Mouse (Mus musculus) heart, embryonic 14.5 days (tissue): ENCODE measurements around the gene Gm3776. TPM values are rescaled to one million over a fixed set of nuclear protein-coding genes. Genes with fewer than 3 reads are reported as not detected.

ENCODE experiments used
- polyA plus RNA-seq: library from polyadenylated mRNA; unstranded; fragments of >200 nt; fragmentation: Nextera tagmentation; extraction: Ambion mirVana; gene quantifications from 2 replicates; pipeline ENCODE4 v1.2.1, GENCODE M21; 2014

Gene Gm3776
- polyA plus RNA-seq, 1 experiment from 2014 or later = not detected

Other genes starting within 250 kb of the Gm3776 start
- not detected in 2 replicates for gene Gcm1, start 205.2 kb upstream of the Gm3776 start, polyA plus RNA-seq
- 49.8 and 51.3 TPM in 2 replicates for gene Fbxo9, start 148.1 kb upstream of the Gm3776 start, polyA plus RNA-seq
- gene Ick, start 147.9 kb upstream of the Gm3776 start, polyA plus RNA-seq = 16.0 and 16.6 TPM in 2 replicates
- 75.8 and 80.3 TPM in 2 replicates for gene Gsta4, start 74.4 kb upstream of the Gm3776 start, polyA plus RNA-seq
- not detected in 2 replicates for gene Gsta1, start 26.5 kb upstream of the Gm3776 start, polyA plus RNA-seq
- gene Gm10639, start 32.8 kb downstream of the Gm3776 start, polyA plus RNA-seq = not detected in 2 replicates
- not detected in 2 replicates for gene Omt2a, start 57.7 kb downstream of the Gm3776 start, polyA plus RNA-seq
- gene Omt2b, start 70.5 kb downstream of the Gm3776 start, polyA plus RNA-seq = not detected in 2 replicates
- not detected in 2 replicates for gene Gsta2, start 98.7 kb downstream of the Gm3776 start, polyA plus RNA-seq
- gene Dppa5a, start 111.0 kb downstream of the Gm3776 start, polyA plus RNA-seq = not detected in 2 replicates
- gene Ooep, start 121.6 kb downstream of the Gm3776 start, polyA plus RNA-seq = 0.51 and 0.66 TPM in 2 replicates
- 0.08 and 0.30 TPM in 2 replicates for gene Ddx43, start 138.6 kb downstream of the Gm3776 start, polyA plus RNA-seq
- 0.77 and 0.88 TPM in 2 replicates for gene Cgas, start 186.1 kb downstream of the Gm3776 start, polyA plus RNA-seq
- gene Mto1, start 191.1 kb downstream of the Gm3776 start, polyA plus RNA-seq = 30.6 and 33.6 TPM in 2 replicates
- 0.78 and 0.88 TPM in 2 replicates for gene Gm17324, start 191.7 kb downstream of the Gm3776 start, polyA plus RNA-seq
- 3,749 and 4,011 TPM in 2 replicates for gene Eef1a1, start 232.0 kb downstream of the Gm3776 start, polyA plus RNA-seq